Mouse (Mus musculus) small intestine, adult 2 months (tissue): ENCODE results near the gene Strip1. TPM values are rescaled to one million over a fixed set of nuclear protein-coding genes. Genes with fewer than 3 reads are reported as not detected.
A peak's percentile ranks its signal among the peaks of the same experiment; 100 is the strongest.

Experiments used
- H3K27ac ChIP-seq: fragments of 200-500 bp; 2 replicates; pipeline ENCODE4 v1.5.1; 2012; ENCODE audit warnings: low read depth, low read length, control low read depth, inconsistent platforms; ENCODE audit not compliant: insufficient read depth
- H3K27me3 ChIP-seq: fragments of 200-500 bp; 2 replicates; pipeline ENCODE4 v1.6.1; 2012; ENCODE audit warnings: mild to moderate bottlenecking, moderate library complexity, low read length, inconsistent platforms; ENCODE audit not compliant: control insufficient read depth, insufficient read depth
- H3K36me3 ChIP-seq: fragments of 200-500 bp; 2 replicates; pipeline ENCODE4 v1.6.1; 2012; ENCODE audit warnings: mild to moderate bottlenecking, low read length, control low read depth, inconsistent platforms; ENCODE audit not compliant: control insufficient read depth, insufficient read depth
- H3K4me1 ChIP-seq: fragments of 200-500 bp; 2 replicates; pipeline ENCODE4 v1.6.1; 2012; ENCODE audit warnings: low read length, inconsistent platforms, mixed read lengths; ENCODE audit not compliant: control insufficient read depth, insufficient read depth, insufficient read length
- H3K4me3 ChIP-seq: fragments of 200-500 bp; 2 replicates; pipeline ENCODE4 v1.5.1; 2012; ENCODE audit warnings: low read depth, mild to moderate bottlenecking, control low read depth, inconsistent platforms, low read length, moderate library complexity
- CTCF ChIP-seq: fragments of 200-500 bp; IDR thresholded peaks from 2 replicates; pipeline ENCODE4 v1.5.1; 2012; ENCODE audit warnings: low read depth, mild to moderate bottlenecking, control low read depth, inconsistent platforms, low read length, moderate library complexity, mixed read lengths; ENCODE audit not compliant: insufficient replicate concordance, insufficient read length; ENCODE audit errors: extremely low read depth
- POLR2A ChIP-seq: fragments of 200-500 bp; IDR thresholded peaks from 2 replicates; pipeline ENCODE4 v1.6.1; 2012; ENCODE audit warnings: low read depth, mild to moderate bottlenecking, control low read depth, inconsistent platforms, low read length, moderate library complexity
- WGBS: fragments of 180-500 bp; shearing (Covaris S2); methylation state at CpG from one replicate; pipeline ENCODE4 v1.1.7; 2018; 5-methylcytosine and 5-hydroxymethylcytosine counted together
- polyA plus RNA-seq: library from polyadenylated mRNA; depleted of rRNA; stranded (reverse); fragments of >200 nt; gene quantifications from 2 replicates; pipeline ENCODE4 v1.2.3, GENCODE M21; 2012

Gene Strip1
- polyA plus RNA-seq, 1 experiment, result 46.9 TPM

GRCm38 (mm10) chr3:107579466-107579865 lies 52.0 kb downstream of the Strip1 start:
- no peak overlapping the region for H3K4me3 ChIP-seq
- TF ChIP-seq POLR2A (no peak), CTCF (peak; percentile 64; the same call in 1 of the 2 replicates)
- H3K36me3 ChIP-seq, result no peaks in the 10 kb centered on the region
- peaks cover 5% of the 10 kb centered on the region for H3K4me1 ChIP-seq
- 9% methylated on average over 4 of the region's 4 CpGs for WGBS
- H3K27me3 ChIP-seq, result peaks cover 41% of the 10 kb centered on the region
- no peak overlapping the region for H3K27ac ChIP-seq

- TF ChIP-seq CTCF, result no peak
- no peak for TF ChIP-seq POLR2A
- H3K4me1 ChIP-seq, result peaks cover 2% of the 10 kb centered on the region
- no peak overlapping the region for H3K4me3 ChIP-seq
- H3K27ac ChIP-seq, result no peak overlapping the region
- peaks cover 26% of the 10 kb centered on the region for H3K27me3 ChIP-seq
- 42% methylated on average over 3 of the region's 3 CpGs for WGBS
- no peaks in the 10 kb centered on the region for H3K36me3 ChIP-seq
Observed at GRCm38 (mm10) chr3:107577810-107578390, 53.6 kb downstream of the Strip1 start.

GRCm38 (mm10) chr3:107576807-107577206 lies 54.7 kb downstream of the Strip1 start:
- TF ChIP-seq POLR2A (no peak), CTCF (no peak)
- WGBS, result 78% methylated on average over 3 of the region's 3 CpGs
- Histone ChIP-seq H3K27ac (no peak overlapping the region), H3K36me3 (no peaks in the 10 kb centered on the region), H3K4me3 (no peak overlapping the region), H3K27me3 (peaks cover 21% of the 10 kb centered on the region), H3K4me1 (peaks cover 2% of the 10 kb centered on the region)

- Histone ChIP-seq H3K27ac (no peak overlapping the region), H3K4me1 (peaks cover 5% of the 10 kb centered on the region; the same call in 1 of the 2 replicates), H3K4me3 (no peak overlapping the region), H3K27me3 (no peaks in the 10 kb centered on the region; the same call in 1 of the 2 replicates), H3K36me3 (no peaks in the 10 kb centered on the region)
- WGBS, result 47% methylated on average over 2 of the region's 2 CpGs
- TF ChIP-seq CTCF, result peak; percentile 17; the same call in 1 of the 2 replicates
- no peak for TF ChIP-seq POLR2A
Observed at GRCm38 (mm10) chr3:107571205-107571604, 60.3 kb downstream of the Strip1 start.

- H3K4me3 ChIP-seq, result no peak overlapping the region
- H3K27ac ChIP-seq, result no peak overlapping the region
- peaks cover 5% of the 10 kb centered on the region; the same call in 1 of the 2 replicates for H3K4me1 ChIP-seq
- H3K27me3 ChIP-seq, result no peaks in the 10 kb centered on the region; the same call in 1 of the 2 replicates
- TF ChIP-seq CTCF, result no peak
- WGBS, result 61% methylated on average over 4 of the region's 4 CpGs
- H3K36me3 ChIP-seq, result no peaks in the 10 kb centered on the region
Observed at GRCm38 (mm10) chr3:107568721-107569120, 62.8 kb downstream of the Strip1 start.

- H3K4me1 ChIP-seq, result peaks cover 5% of the 10 kb centered on the region; the same call in 1 of the 2 replicates
- TF ChIP-seq CTCF, result no peak
- TF ChIP-seq POLR2A, result no peak
- 76% methylated on average over 7 of the region's 7 CpGs for WGBS
- no peak overlapping the region for H3K27ac ChIP-seq
- H3K4me3 ChIP-seq, result no peak overlapping the region
- H3K27me3 ChIP-seq, result no peaks in the 10 kb centered on the region; the same call in 1 of the 2 replicates
- H3K36me3 ChIP-seq, result no peaks in the 10 kb centered on the region
Observed at GRCm38 (mm10) chr3:107567766-107568165, 63.7 kb downstream of the Strip1 start.

GRCm38 (mm10) chr3:107565331-107565730 lies 66.2 kb downstream of the Strip1 start:
- TF ChIP-seq CTCF (no peak), POLR2A (no peak)
- Histone ChIP-seq H3K36me3 (no peaks in the 10 kb centered on the region), H3K27me3 (no peaks in the 10 kb centered on the region; the same call in 1 of the 2 replicates), H3K4me1 (peaks cover 3% of the 10 kb centered on the region; the same call in 1 of the 2 replicates), H3K4me3 (no peak overlapping the region), H3K27ac (no peak overlapping the region)
- WGBS, result 29% methylated on average over 3 of the region's 3 CpGs

GRCm38 (mm10) chr3:107563880-107564279 lies 67.6 kb downstream of the Strip1 start:
- TF ChIP-seq POLR2A (no peak), CTCF (no peak)
- H3K27ac ChIP-seq, result no peak overlapping the region
- 61% methylated on average over 4 of the region's 4 CpGs for WGBS

More at GRCm38 (mm10) chr3:107563880-107564279, 67.6 kb downstream of the Strip1 start:
- no peak overlapping the region for H3K4me3 ChIP-seq
- no peaks in the 10 kb centered on the region; the same call in 1 of the 2 replicates for H3K27me3 ChIP-seq
- no peaks in the 10 kb centered on the region for H3K4me1 ChIP-seq
- H3K36me3 ChIP-seq, result no peaks in the 10 kb centered on the region
